Mouse (Mus musculus): ENCODE measurements around the gene Slc22a17.

DNA sequence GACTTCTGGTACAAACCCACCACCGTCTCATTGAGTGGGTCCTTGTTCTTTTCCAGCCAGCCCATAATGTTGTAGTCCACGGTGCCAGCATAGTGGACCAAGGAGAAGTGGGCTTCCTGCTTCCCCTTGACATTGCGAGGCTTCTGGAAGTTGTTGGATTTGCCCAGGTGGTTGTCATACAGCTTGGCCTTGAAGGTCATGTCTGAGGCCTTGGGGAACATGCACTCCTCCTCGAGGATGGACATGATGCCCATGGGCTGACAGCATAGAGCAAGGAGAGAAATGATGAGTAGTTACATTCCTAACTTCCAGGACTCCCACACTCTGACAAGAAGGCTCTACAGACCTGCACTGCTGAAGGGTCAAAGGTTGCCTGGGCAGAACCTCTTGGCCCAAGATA is 45.6 kb upstream of the Slc22a17 start:
- TF ChIP-seq CTCF (IDR thresholded peaks at IDR 0.05; ENCODE audit: low read depth, low read length) = no peak
- TF ChIP-seq POLR2A (IDR thresholded peaks at IDR 0.05; ENCODE audit: insufficient read depth, low read length) = no peak
- TF ChIP-seq EP300 (IDR thresholded peaks at IDR 0.05; ENCODE audit: insufficient read depth, low read depth, low read length) = no peak

Data from ES-Bruce4 (cell line).